Mouse (Mus musculus): ENCODE results near the gene Atp6v0a1.

DNA sequence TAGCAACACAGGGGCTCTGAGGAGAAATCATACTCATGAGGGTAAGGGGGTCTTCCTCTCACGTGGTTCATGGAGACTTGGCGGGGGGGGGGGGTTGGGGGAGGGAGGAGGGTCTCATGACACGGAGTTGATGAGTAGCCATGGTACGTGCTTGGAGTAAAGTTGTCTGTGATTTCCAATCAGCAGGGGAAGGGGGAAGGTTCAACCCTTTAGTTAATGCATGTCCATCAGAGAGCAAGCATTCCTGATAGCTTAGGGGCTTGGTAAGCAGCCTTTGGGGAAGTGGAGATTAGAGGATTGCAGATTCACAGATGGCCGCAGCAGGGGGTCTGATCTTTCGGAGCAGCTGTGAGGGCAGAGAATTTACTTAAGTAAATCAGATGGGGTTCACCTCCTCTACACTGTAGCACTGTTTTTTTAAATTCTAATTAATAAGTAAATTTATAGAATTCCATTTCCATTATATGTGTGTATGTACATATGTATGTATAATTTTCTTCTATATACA lies 18.2 kb upstream of the Atp6v0a1 start:
- TF ChIP-seq POLR2A (IDR thresholded peaks at IDR 0.05; ENCODE audit: insufficient read depth, low read length) (no peak), CTCF (IDR thresholded peaks at IDR 0.05; ENCODE audit: low read depth, low read length) (no peak), EP300 (IDR thresholded peaks at IDR 0.05; ENCODE audit: insufficient read depth, low read depth, low read length) (no peak)
